Mouse (Mus musculus) embryonic facial prominence, embryonic 14.5 days (tissue): ENCODE data around the gene Asap3. TPM values are rescaled to one million over a fixed set of nuclear protein-coding genes. Genes with fewer than 3 reads are reported as not detected.

Source experiments
- ATAC-seq: fragments of 200-750 bp; cut with Nextera tagmentation; 2 replicates; pipeline ENCODE4 v1.8.0; 2017; ENCODE audit warnings: low read depth, moderate number of reproducible peaks, moderate TSS enrichment
- DNase-seq: peaks from one replicate; pipeline ENCODE4 v3.0.0-alpha.2; 2015; ENCODE audit warnings: low spot score
- H3K27ac ChIP-seq: fragments of 300-500 bp; sonication (generic); replicated peaks from 2 replicates; pipeline ENCODE4 v1.5.1; 2014; ENCODE audit warnings: low read depth, mild to moderate bottlenecking, low read length, moderate library complexity
- H3K27me3 ChIP-seq: fragments of 300-500 bp; sonication (generic); replicated peaks from 2 replicates; pipeline ENCODE4 v1.6.1; 2014; ENCODE audit warnings: low read length; ENCODE audit not compliant: control insufficient read depth, insufficient read depth
- H3K36me3 ChIP-seq: fragments of 300-500 bp; sonication (generic); 2 replicates; pipeline ENCODE4 v1.6.1; 2014; ENCODE audit warnings: low read length, mixed read lengths; ENCODE audit not compliant: control insufficient read depth, insufficient read depth
- H3K4me1 ChIP-seq: fragments of 300-500 bp; sonication (generic); 2 replicates; pipeline ENCODE4 v1.6.1; 2014; ENCODE audit warnings: antibody characterized with exemption, low read length; ENCODE audit not compliant: control insufficient read depth, insufficient read depth
- H3K4me2 ChIP-seq: fragments of 300-500 bp; sonication (generic); 2 replicates; pipeline ENCODE4 v1.6.1; 2014; ENCODE audit warnings: low read depth, mild to moderate bottlenecking, low read length, moderate library complexity, mixed read lengths
- H3K4me3 ChIP-seq: fragments of 300-500 bp; sonication (generic); 2 replicates; pipeline ENCODE4 v1.5.1; 2014; ENCODE audit warnings: low read depth, mild to moderate bottlenecking, low read length
- H3K9ac ChIP-seq: fragments of 300-500 bp; sonication (generic); 2 replicates; pipeline ENCODE4 v1.6.1; 2014; ENCODE audit warnings: low read depth, mild to moderate bottlenecking, low read length, moderate library complexity, mixed read lengths
- H3K9me3 ChIP-seq: fragments of 300-500 bp; sonication (generic); 2 replicates; pipeline ENCODE4 v1.6.1; 2016; ENCODE audit warnings: low read length; ENCODE audit not compliant: control insufficient read depth
- WGBS: fragments of 180-500 bp; shearing (Covaris S2); extraction: QIAGEN DNeasy Blood & Tissue Kit; methylation state at CpG from one replicate; pipeline ENCODE4 v1.1.7; 2014; 5-methylcytosine and 5-hydroxymethylcytosine counted together
- polyA plus RNA-seq: library from polyadenylated mRNA; unstranded; fragments of >200 nt; fragmentation: Nextera tagmentation; extraction: Ambion mirVana; gene quantifications from 2 replicates; pipeline ENCODE4 v1.2.1, GENCODE M21; 2014

Asap3 gene
- polyA plus RNA-seq, 1 experiment from 2014 or later: 8.1 TPM

- Histone ChIP-seq H3K4me3 (peak within 1 kb of the TSS; percentile 55), H3K4me1 (peaks cover 33% of the 10 kb centered on the region), H3K36me3 (peaks cover 19% of the 10 kb centered on the region), H3K27ac (no peak within 1 kb of the TSS), H3K4me2 (peak within 1 kb of the TSS; percentile 99), H3K27me3 (peaks cover 63% of the 10 kb centered on the region), H3K9me3 (no peaks in the 10 kb centered on the region), H3K9ac (peak within 1 kb of the TSS; percentile 62)
- 0% methylated on average over 33 of the region's 46 CpGs for WGBS
- DNase-seq: peak; percentile 56
- ATAC-seq: peak; percentile 27
Observed at GRCm38 (mm10) chr4:136247729-136248463, 41.7 kb downstream of the Asap3 start, which contains the start of gene Tcea3. Gene Tcea3 (plus strand): TSS chr4:136247729.

- DNase-seq (peak; percentile 56), ATAC-seq (peak; percentile 19)
- Histone ChIP-seq H3K9ac (peak overlapping the region; percentile 62), H3K27me3 (peaks cover 63% of the 10 kb centered on the region), H3K4me3 (peak overlapping the region; percentile 55), H3K4me2 (peak overlapping the region; percentile 99), H3K9me3 (no peaks in the 10 kb centered on the region), H3K4me1 (peaks cover 33% of the 10 kb centered on the region), H3K27ac (no peak overlapping the region), H3K36me3 (peaks cover 12% of the 10 kb centered on the region)
- WGBS: 1% methylated on average over 35 of the region's 37 CpGs
Observed at GRCm38 (mm10) chr4:136248464-136249331, 42.5 kb downstream of the Asap3 start.

- peaks cover 6% of the 10 kb centered on the region for H3K36me3 ChIP-seq
- peak overlapping the region; percentile 99 for H3K4me2 ChIP-seq
- no peak overlapping the region for H3K27ac ChIP-seq
- peak overlapping the region; percentile 32; the same call in 1 of the 2 replicates for H3K9ac ChIP-seq
- WGBS: 9% methylated on average over 11 of the region's 11 CpGs
- H3K4me3 ChIP-seq: peak overlapping the region; percentile 55
- no peak for ATAC-seq
- H3K9me3 ChIP-seq: no peaks in the 10 kb centered on the region
- DNase-seq: no peak
- peaks cover 33% of the 10 kb centered on the region for H3K4me1 ChIP-seq
- H3K27me3 ChIP-seq: peaks cover 63% of the 10 kb centered on the region
Observed at GRCm38 (mm10) chr4:136249332-136249647, 43.1 kb downstream of the Asap3 start.

- no peak overlapping the region for H3K27ac ChIP-seq
- ATAC-seq: no peak
- peak overlapping the region; percentile 32; the same call in 1 of the 2 replicates for H3K9ac ChIP-seq
- peaks cover 63% of the 10 kb centered on the region for H3K27me3 ChIP-seq
- 39% methylated on average over 9 of the region's 9 CpGs for WGBS
- H3K36me3 ChIP-seq: 0 out of 2 replicates have a peak, but pooled peaks cover under 1% of the 10 kb centered on the region
- H3K4me1 ChIP-seq: peaks cover 33% of the 10 kb centered on the region
- no peak overlapping the region for H3K4me3 ChIP-seq
- H3K4me2 ChIP-seq: peak overlapping the region; percentile 99; the same call in 1 of the 2 replicates
- H3K9me3 ChIP-seq: no peaks in the 10 kb centered on the region
- peak; percentile 67 for DNase-seq
Observed at GRCm38 (mm10) chr4:136249780-136250179, 43.6 kb downstream of the Asap3 start.

GRCm38 (mm10) chr4:136255919-136256318 lies 49.8 kb downstream of the Asap3 start:
- WGBS: 66% methylated on average over 6 of the region's 6 CpGs
- no peak overlapping the region for H3K4me2 ChIP-seq
- ATAC-seq: no peak

GRCm38 (mm10) chr4:136256696-136257095 lies 50.5 kb downstream of the Asap3 start:
- ATAC-seq (no peak), DNase-seq (no peak)
- Histone ChIP-seq H3K9me3 (no peaks in the 10 kb centered on the region), H3K27me3 (0 out of 2 replicates have a peak, but pooled peaks cover 5% of the 10 kb centered on the region), H3K27ac (no peak overlapping the region), H3K9ac (no peak overlapping the region), H3K4me3 (no peak overlapping the region), H3K4me2 (no peak overlapping the region), H3K36me3 (no peaks in the 10 kb centered on the region), H3K4me1 (no peaks in the 10 kb centered on the region)
- 75% methylated on average over 10 of the region's 10 CpGs for WGBS

More at GRCm38 (mm10) chr4:136255919-136256318, 49.8 kb downstream of the Asap3 start:
- Histone ChIP-seq H3K4me3 (no peak overlapping the region), H3K36me3 (no peaks in the 10 kb centered on the region), H3K9ac (no peak overlapping the region), H3K9me3 (no peaks in the 10 kb centered on the region), H3K27me3 (0 out of 2 replicates have a peak, but pooled peaks cover 7% of the 10 kb centered on the region), H3K4me1 (no peaks in the 10 kb centered on the region), H3K27ac (no peak overlapping the region)
- no peak for DNase-seq

GRCm38 (mm10) chr4:136259916-136260315 lies 53.8 kb downstream of the Asap3 start:
- Histone ChIP-seq H3K4me2 (no peak overlapping the region), H3K27me3 (no peaks in the 10 kb centered on the region), H3K9ac (no peak overlapping the region), H3K9me3 (no peaks in the 10 kb centered on the region), H3K4me1 (no peaks in the 10 kb centered on the region), H3K27ac (no peak overlapping the region), H3K36me3 (no peaks in the 10 kb centered on the region), H3K4me3 (no peak overlapping the region)
- WGBS: 60% methylated on average over 3 of the region's 3 CpGs
- ATAC-seq: no peak
- DNase-seq: no peak

- Histone ChIP-seq H3K36me3 (no peaks in the 10 kb centered on the region), H3K27ac (no peak overlapping the region), H3K9me3 (no peaks in the 10 kb centered on the region), H3K4me2 (no peak overlapping the region), H3K4me3 (no peak overlapping the region), H3K4me1 (no peaks in the 10 kb centered on the region), H3K27me3 (no peaks in the 10 kb centered on the region), H3K9ac (no peak overlapping the region)
- WGBS: 45% methylated on average over 8 of the region's 10 CpGs
- peak; percentile 77 for DNase-seq
- ATAC-seq: 0 out of 2 replicates have a peak, but pooled peaks have one; percentile 27
Observed at GRCm38 (mm10) chr4:136260491-136261180, 54.5 kb downstream of the Asap3 start.
